Mouse (Mus musculus): ENCODE measurements around the gene Zbtb9.
"Not testable (repeated sequence)": the region's sequence is repeated elsewhere in the genome, so short reads cannot be mapped to it uniquely, and the experiment has no call there.

The Zbtb9 gene

DNA sequence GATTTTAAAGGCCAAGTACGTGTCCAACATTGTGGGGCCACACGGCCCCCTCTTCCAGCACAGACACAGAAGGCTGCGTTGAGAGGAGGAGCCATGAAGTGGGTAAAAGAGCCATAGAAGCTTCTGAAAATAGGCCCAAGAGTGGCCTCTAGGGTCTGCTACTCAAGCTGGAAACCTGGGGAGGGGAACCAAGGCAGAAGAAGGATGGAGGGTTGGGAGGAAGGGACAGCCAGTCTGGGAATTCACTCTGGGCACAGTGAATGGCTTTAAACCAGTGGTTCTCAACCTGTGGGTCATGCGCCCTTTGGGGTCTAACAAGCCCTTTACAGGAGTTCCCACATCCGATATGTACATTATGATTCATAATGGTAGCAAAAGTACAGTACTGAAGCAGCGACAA is 3.7 kb upstream of the Zbtb9 start:
- in situ Hi-C loops (cut with MboI; ENCODE audit: unreplicated experiment in 2 of 2) = no loop called here

DNA sequence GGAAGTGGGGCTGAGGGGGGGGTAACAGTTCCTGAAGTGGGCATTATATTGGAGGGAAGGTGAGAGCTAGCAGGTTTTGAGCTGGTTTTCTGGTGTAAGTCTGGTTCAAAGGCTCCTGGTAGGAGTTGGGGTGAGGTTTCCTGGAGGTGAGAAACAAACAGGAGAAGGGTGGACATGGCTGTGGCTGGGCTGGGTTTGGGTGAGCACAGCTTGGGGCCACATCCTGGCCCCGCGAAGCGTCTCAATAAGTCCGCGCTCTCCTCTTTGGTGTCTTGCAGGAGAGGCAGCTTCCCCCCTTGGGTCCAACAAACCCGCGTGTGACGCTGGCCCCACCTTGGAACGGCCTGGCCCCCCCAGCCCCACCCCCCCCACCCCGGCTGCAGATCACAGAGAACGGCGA is 2.7 kb upstream of the Zbtb9 start:
- in situ Hi-C loops (cut with MboI; ENCODE audit: unreplicated experiment in 2 of 2) = no loop called here

DNA sequence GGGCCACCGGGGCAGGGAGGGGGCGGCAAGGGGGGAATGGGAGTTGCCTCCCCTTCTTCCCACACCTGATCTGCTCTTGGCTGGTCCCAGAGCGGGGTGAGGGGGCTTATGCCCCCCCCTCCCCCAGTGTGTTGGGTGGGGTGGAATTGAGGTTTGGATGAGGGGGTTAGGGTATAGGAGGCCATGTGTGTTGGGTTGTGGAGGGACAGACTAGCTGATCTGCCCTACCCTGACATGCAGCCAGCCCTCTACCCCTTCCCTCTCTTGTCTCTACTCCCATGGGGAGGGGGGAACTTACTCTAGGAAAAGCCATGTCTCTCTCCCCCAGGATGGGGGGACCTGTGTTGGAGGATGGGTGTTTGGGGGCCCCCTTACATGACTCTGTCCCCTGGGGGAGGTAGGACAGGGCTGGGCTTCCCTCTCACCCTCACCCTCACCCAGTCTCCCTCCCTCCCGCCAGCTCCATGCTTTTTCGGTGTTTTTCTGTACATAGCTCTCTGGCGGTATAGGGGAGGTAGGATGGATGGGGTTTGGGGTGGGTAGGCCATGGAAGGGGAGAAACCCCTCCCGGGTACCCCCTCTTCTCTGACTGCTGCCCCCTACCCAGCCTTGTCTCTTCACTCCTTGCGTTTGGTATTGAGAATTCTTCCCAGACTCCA is 1.6 kb upstream of the Zbtb9 start:
- in situ Hi-C loops (cut with MboI; ENCODE audit: unreplicated experiment in 2 of 2) = no loop called here

DNA sequence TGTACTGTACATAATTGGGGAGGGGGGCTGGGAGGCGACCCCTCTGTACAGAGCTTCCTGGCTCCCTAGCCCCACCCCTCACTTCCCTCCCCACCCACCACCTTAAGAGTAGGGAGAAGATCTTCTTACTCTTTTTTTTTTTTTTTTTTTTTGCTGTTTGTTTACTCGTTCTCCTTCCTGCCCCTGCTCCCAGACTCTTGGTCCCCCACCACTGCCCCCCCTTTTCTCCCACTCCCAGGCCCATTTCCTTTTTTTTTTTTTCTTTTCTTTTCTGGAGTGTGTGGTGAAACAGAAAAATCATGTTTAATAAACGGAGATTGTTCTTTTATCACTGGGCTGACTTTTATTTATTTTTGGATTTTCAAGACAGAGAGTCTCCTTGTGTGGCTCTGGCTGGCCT is 860 bp upstream of the Zbtb9 start:
- in situ Hi-C loops (cut with MboI; ENCODE audit: unreplicated experiment in 2 of 2) = no loop called here

DNA sequence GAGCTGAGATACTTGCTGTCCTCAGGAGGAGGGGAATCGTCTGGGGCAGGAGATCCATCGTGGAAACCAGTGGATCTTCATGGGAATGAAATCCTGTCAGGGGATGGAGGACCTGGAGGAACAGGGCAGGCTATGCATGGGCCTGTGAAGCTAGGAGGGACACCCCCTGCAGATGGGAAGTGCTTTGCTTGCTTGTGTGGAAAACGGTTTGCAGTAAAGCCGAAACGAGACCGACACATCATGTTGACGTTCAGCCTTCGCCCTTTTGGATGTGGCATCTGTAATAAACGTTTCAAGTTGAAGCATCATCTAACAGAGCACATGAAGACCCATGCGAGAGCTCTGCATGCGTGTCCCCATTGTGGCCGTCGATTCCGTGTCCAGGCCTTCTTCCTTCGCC is 1.6 kb downstream of the Zbtb9 start:
- in situ Hi-C loops (cut with MboI; ENCODE audit: unreplicated experiment in 2 of 2) = no loop called here

DNA sequence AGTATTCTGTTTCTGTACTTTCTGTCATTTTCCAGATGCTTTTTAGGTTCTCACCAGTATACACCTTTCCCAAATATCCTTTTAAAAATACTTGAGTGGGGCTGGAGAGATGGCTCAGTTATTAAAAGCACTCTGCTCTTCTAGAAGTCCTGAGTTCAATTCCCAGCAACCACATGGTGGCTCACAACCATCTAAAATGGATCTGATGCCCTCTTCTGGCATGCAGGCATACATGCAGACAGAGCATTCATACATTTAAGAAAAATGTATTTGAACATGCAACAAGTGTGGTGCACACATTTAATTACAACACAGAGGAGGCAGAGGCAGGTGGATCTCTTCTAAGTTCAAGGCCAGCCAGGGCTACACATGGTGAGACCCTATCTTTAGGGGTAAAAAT is 2.4 kb downstream of the Zbtb9 start:
- in situ Hi-C loops (cut with MboI; ENCODE audit: unreplicated experiment in 2 of 2) = no loop called here

DNA sequence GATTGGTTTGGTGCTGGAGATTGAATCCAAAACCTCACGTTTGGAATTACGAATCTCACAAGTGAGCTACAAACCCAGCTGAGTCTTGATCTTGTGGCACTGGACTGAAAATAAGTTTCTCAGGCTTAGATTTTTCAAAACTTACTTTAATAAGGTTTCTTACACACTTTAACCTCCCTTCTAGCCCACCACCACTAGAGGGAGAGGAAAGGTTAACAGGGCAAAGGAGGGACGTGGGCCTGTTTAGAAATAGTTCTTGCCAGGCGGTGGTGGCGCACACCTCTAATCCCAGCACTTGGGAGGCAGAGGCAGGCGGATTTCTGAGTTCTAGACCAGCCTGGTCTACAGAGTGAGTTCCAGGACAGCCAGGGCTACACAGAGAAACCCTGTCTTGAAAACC is 4.4 kb downstream of the Zbtb9 start:
- in situ Hi-C loops (cut with MboI; ENCODE audit: unreplicated experiment in 2 of 2) = not testable (repeated sequence)

DNA sequence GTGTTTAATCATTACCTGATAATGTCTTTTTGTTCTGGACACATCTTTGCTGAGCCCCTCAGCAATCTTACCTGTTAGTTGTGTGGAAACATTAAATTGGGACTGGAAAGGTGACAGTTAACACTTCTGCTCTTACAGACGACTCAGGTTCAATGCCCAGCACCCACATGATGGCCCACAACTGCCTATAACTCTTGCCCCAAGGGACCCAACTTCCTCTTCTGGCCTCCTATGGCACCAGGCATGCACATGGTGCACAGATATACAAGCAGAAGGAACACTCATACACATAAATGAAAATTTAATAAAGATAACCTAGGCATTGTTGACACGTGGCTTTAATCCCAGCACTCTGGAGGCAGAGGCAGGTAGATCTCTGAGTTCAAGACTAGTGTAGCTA is 6.5 kb downstream of the Zbtb9 start:
- in situ Hi-C loops (cut with MboI; ENCODE audit: unreplicated experiment in 2 of 2) = no loop called here

DNA sequence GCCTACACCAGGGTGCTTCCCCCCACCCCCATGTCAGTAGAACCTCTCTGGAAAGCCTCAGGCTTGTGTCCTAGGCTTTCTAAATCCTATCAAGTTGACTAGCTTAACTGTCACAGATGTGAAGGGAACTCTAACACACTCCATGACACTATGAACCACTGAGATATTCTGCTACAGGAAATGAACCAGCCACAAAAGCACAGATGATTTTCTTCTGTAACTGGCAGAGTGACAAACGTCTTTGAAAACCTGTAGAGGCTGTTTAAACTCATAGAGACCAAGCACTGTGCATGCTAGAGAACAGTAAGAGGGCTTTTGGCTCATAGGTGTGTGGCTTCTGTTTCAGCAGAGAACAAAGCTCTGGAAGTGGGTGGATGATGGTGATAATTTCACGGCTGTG is 8.1 kb downstream of the Zbtb9 start:
- in situ Hi-C loops (cut with MboI; ENCODE audit: unreplicated experiment in 2 of 2) = loop anchor here in 1 of 2 experiments (5.0 kb wide), 1 partner anchor 39 kb away; the partner anchor contains the start of gene Syngap1

DNA sequence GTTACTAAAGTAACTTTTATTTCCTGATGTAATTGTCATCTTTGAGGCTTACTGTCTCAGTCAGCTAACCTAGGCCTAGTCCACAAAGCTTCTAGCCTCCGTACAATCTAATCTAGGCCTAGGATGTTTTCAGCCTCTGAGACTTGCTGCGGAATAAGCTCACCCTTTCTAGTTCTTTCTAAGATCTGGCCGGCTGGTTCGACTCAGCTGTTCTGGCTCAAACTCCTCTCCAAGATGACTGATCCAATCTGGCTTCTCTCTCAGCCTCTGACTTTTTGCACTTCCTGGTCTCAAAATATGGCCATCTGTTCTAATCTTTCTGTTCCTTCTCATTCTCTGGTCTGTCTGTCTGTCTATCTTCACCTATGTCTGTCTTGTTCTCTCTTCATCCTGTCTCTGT is 10.4 kb downstream of the Zbtb9 start:
- in situ Hi-C loops (cut with MboI; ENCODE audit: unreplicated experiment in 2 of 2) = loop anchor here in 1 of 2 experiments (5.0 kb wide), 1 partner anchor 41 kb away; the partner anchor contains the start of gene Syngap1

DNA sequence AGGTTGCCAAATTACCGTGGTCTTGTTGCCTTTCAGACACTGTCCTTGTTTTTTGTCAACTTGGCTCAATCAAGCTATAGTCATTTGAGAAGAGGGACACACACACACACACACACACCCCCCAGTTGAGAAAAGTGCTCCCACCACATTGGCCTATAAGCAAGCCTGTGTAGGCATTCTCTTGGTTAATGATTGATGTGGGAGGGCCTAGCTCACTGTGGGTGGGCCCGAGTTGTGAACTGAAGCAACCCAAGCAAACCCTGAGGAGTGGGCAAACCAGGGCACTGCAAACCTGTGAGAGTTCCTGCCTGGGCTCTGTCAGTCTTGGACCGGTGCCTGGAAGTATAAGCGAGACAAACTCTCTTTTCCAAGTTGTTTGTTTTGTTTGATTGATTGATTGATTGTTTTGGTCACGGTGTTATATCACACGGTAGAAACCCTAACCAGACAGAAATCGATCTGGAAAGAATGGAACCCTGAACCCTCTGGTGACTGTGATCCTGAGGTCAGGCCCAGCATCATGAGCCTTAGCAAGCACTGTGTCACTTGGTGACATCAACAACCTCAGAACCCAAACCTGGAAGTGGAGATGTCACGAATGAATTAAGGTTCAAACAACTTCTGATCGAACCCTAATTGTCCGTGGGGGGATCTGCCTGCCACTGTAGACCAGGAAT is 12.7 kb downstream of the Zbtb9 start:
- in situ Hi-C loops (cut with MboI; ENCODE audit: unreplicated experiment in 2 of 2) = no loop called here

DNA sequence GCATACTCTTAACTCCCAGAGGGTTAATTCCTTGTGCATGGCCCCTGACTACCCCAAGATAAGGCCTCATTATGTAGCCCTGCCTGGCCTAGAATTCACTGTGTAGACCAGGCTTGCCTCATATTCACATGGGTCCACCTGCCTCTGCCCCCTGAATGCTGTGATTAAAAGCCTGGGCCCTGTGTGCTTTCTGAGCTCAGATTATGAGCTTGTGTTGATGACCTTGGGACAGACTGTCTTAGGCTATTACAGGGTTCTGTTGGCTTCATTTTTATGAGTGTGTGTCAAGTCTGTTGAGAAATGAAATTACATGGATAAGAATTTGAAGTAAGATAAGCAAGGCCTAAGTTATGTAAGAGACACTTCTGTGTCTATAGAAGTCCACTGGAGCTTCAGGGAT is 17.6 kb downstream of the Zbtb9 start:
- in situ Hi-C loops (cut with MboI; ENCODE audit: unreplicated experiment in 2 of 2) = loop anchor here in 1 of 2 experiments (10.0 kb wide), 1 partner anchor 336 kb away; no protein-coding TSS in a partner anchor

DNA sequence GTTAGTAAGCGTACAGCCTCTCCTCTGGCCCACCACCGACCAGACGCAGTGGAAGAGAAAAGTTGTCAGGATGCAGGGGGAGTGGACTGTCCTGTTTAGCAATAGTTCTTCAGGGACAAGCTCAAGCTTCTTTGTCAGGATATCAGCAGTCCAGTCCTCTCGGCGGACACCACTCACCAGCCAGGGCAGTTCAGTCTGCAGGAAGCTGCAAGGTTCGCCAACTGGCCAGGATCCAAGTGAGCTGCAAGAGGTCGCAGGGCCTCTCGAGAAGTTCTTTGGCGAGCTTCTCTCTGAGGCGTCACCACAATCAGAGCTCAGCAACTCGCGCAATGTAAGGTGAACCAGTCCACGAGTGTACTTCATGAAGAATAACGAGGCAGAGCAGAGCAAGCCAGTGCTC is 21.4 kb downstream of the Zbtb9 start:
- in situ Hi-C loops (cut with MboI; ENCODE audit: unreplicated experiment in 2 of 2) = loop anchor here in 1 of 2 experiments (10.0 kb wide), 1 partner anchor 340 kb away; no protein-coding TSS in a partner anchor

DNA sequence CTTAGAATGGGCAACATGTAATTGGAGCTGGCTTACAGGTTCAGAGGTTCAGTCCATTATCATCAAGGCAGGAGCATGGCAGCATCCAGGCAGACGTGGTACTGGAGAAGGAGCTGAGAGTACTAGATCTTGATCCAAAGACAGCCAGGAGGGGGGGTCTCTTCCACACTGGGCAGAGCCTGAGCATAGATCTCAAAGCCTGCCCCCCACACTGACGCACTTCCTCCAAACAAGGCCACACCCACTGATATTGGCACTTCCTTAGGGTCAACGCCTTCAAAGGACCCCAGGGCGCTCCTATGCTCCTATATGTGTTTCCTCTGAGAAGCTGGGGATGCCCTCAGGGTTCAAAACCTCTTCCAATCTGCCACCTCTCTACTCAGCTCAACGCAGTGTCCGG is 22.0 kb downstream of the Zbtb9 start:
- in situ Hi-C loops (cut with MboI; ENCODE audit: unreplicated experiment in 2 of 2) = loop anchor here in 1 of 2 experiments (10.0 kb wide), 1 partner anchor 340 kb away; no protein-coding TSS in a partner anchor

DNA sequence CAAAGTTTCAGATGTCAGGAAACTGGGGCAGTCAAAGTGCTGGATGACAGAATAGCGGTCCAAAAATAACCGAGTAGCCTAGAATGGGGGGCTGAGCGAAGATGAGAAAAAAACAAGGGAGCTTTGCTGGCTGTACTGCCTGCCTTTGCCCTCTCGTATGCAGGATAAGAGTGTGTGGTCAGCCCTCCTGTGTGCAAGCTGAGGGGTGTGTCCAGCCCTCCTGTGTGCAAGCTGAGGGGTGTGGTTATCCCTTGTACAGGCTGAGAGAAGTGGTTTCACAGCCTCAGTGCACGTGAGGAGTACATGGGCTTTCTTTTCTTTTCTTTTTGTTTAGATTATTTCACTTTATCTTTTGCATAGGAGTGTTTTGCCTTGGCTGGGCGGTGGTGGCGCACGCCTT is 22.6 kb downstream of the Zbtb9 start:
- in situ Hi-C loops (cut with MboI; ENCODE audit: unreplicated experiment in 2 of 2) = loop anchor here in 1 of 2 experiments (10.0 kb wide), 1 partner anchor 341 kb away; no protein-coding TSS in a partner anchor

DNA sequence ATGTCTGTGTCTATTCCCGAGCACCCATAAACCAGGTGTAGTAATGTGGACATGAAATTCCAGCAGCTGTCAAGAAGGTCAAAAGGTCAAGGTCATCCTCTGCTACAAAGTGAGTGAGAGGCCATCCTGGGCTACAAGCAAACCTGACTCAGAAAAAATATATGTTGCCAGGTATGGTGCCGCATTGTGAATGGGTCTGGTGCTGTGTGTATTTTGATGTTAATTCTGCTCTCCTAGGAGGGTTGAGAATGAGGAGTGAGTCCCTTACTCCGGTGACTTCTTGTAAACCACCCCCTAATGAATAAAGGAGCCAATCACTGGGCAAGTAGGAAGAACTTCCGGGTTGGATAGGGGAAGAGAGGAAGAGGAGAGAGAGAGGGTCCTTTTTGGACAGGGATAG is 24.7 kb downstream of the Zbtb9 start:
- in situ Hi-C loops (cut with MboI; ENCODE audit: unreplicated experiment in 2 of 2) = loop anchor here in 1 of 2 experiments (10.0 kb wide), 1 partner anchor 343 kb away; no protein-coding TSS in a partner anchor

DNA sequence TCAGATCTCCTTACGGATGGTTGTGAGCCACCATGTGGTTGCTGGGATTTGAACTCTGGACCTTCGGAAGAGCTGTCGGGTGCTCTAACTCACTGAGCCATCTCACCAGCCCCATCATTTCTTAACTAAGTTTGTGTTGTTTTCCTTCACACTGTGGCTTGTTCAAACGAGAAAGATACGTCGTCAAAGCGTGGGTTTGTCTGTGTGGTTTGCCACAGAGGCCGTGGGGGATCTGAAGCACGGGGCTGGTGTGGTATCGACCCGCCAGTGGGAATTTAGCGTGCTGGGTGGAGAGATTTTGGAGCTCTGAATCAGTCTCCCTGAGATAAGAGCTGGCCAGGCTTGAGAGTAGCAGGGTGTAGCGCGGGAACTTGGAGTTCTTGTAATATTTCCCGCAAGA is 25.3 kb downstream of the Zbtb9 start:
- in situ Hi-C loops (cut with MboI; ENCODE audit: unreplicated experiment in 2 of 2) = loop anchor here in 1 of 2 experiments (10.0 kb wide), 1 partner anchor 343 kb away; no protein-coding TSS in a partner anchor

DNA sequence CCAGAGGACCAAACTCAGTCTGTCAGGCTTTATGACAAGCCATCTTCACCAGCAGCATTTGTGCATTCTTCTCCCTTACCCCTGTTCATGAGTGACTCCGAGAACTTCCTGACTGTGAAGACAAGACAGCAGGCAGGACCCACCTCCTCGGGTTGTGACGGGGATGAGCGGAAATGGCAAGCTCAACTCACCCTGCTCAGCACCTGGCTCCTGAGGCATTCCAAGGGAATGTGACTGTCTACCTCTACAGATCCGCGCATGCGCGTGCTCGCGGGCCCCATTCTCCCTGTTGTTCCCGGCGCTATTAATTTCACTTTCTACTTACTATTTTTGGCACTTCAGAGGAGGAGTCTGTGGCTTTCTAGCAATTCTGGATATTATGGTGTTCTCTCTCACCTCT is 27.0 kb downstream of the Zbtb9 start:
- in situ Hi-C loops (cut with MboI; ENCODE audit: unreplicated experiment in 2 of 2) = loop anchor here (5.0 to 25.0 kb wide), 6 partner anchors 68 to 525 kb away; partner anchors contain the start of genes Bnip1 (in 1 of the 2) and Phf1 (in 1 of the 2)

DNA sequence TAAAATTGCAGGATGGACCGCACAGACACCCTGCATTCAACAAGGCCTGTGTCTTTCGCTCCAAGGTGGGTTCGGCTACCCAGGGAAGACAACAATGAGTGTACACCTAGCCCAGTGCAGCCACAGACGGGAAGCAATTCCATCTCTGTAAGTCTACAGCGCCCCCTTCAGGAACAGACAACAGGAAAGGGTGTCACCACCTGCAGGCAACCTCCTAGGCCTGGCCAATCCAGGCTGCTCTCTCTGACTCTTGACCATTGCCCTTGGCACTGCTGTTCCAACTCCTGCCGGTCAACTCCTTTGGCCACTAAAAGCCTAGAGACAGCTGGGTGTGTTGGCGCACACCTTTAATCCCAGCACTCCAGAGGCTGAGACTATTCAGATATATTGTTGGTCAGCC is 28.2 kb downstream of the Zbtb9 start:
- in situ Hi-C loops (cut with MboI; ENCODE audit: unreplicated experiment in 2 of 2) = loop anchor here (5.0 to 25.0 kb wide), 5 partner anchors 69 to 526 kb away; partner anchors contain the start of genes Bnip1 (in 1 of the 2) and Phf1 (in 1 of the 2)

DNA sequence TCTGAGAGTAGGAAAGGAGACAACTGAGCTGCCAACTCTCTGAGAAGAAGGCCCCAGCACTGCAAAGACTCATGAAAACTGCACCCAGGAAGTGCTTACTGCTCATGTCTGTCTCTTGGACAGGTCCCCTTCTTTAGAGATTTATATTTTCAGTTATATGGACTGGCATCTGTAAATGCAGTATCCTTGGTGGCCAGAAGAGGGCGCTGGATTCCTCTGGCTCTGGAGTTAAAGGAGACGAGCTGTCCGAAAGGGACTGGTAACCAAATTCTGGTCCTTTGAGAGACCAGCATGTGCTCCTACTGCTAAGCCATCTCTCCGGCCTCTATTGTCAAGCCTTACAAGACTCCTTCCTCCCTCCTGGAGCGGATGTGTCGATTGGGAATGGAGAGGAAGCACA is 28.9 kb downstream of the Zbtb9 start:
- in situ Hi-C loops (cut with MboI; ENCODE audit: unreplicated experiment in 2 of 2) = loop anchor here (5.0 to 25.0 kb wide), 5 partner anchors 70 to 527 kb away; partner anchors contain the start of genes Bnip1 (in 1 of the 2) and Phf1 (in 1 of the 2)

DNA sequence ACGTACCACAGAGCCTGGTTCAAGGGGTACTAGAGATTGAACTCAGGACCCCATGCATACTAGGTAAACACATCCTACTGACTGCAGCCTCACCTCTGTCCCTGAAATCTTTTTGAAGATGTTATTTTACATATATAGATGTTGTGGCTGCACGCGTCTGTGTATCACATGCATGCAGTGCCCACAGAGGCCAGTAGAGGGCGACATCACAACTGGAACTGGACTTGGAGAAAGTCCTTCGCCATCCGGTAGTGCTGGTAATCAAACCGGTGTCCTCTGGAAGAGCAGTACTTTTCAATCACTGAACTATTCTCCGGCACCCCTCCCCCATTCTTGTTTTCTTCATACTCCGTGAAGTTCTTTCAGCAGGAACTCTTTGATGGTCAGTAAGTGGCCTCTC is 31.5 kb downstream of the Zbtb9 start:
- in situ Hi-C loops (cut with MboI; ENCODE audit: unreplicated experiment in 2 of 2) = loop anchor here (5.0 to 25.0 kb wide), 5 partner anchors 72 to 530 kb away; partner anchors contain the start of genes Bnip1 (in 1 of the 2) and Phf1 (in 1 of the 2)

All from v-Abl transformed pro-B cells (cell line).